Mouse (Mus musculus): Measurements from ENCODE around the gene Rpap3.

Gene Rpap3

DNA sequence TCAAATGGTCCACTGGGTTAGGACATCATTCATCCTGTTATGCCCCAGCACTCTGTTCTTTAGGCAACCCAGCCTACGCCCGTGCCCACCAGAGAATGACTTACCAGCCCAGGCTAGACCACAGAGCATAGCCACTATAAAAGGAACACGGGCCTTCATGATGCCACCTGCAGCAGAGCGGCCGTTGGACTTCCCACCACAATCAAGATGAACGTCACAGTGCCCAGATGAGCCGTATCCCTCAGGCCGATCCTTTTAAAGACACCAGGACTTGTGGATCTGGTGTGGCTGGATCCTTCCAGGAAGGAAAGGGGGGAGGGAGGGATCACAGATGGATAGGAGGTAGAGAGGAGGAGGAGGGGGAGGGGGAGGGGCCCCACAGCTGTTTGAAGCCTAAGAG lies 25.5 kb upstream of the Rpap3 start, which contains the start of gene Endou:
Gene Endou (minus strand): TSS at position 229 of the 400 bp plus-strand sequence.
- DNase-seq (ENCODE audit: low read depth, low spot score): no peak

DNA sequence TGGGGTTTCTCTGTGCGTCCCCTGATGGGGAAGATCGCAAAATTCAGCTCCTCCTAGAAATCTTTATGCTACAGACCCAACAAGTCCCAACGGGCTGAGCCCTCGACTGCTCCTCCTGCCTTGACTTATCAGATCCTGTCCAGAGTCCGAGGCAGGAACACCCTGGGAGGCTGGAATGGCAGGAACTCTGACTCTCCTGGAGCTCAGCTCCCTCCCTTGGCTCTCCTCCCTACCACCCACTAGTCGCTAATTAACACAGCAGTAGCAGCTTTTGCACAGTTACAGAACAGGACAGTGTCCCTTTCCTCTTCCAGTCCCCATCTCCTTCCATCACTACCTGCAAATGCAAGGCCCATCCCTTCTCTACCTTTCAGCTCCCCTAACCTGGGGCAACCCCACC lies 24.7 kb upstream of the Rpap3 start:
- DNase-seq (ENCODE audit: low read depth, low spot score): no peak

- no peak for DNase-seq (ENCODE audit: low read depth, low spot score)
Observed at GRCm38 (mm10) chr15:97728804-97729203, 23.2 kb upstream of the Rpap3 start.

DNA sequence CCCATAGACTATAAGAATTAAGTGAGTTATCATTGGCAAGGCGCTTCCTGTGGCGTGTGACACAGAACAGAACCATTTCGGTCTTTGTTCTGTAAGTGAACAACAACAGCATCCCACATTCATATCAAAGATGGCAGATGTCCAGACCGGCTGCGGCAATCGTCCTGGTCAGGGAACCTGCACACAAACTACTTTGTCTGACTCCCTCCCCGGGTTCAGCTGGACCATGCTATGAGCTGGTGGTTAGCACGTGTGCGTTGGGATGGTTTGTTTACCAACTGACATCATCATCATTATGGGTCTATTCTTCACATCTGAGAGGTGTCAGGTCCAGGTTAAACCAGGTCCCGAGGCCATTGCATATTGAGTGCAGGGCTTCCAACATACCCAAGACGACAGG lies 22.8 kb upstream of the Rpap3 start:
- DNase-seq (ENCODE audit: low read depth, low spot score): no peak

GRCm38 (mm10) chr15:97727520-97727919 lies 21.9 kb upstream of the Rpap3 start:
- DNase-seq (ENCODE audit: low read depth, low spot score): no peak

DNA sequence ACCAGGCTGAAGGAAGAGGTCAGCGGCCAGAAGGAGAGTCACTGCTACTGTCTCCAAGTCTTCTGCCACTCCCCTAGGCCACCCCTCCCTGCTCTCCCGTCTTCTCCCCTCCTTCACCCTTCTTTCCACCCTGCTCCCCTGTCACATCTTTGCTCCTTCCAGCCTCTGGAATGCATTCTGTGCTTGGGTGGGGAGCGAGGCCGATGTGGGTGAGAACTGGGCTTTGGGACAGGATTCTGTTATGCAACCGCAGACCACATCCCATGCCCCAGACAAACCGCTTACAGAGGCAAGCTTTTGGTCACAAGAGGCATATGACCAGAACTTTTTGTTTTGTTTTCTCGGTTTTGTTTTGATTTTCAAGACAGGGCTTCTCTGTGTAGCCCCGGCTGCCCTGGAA lies 21.4 kb upstream of the Rpap3 start:
- DNase-seq (ENCODE audit: low read depth, low spot score): no peak

GRCm38 (mm10) chr15:97726310-97726709 lies 20.7 kb upstream of the Rpap3 start:
- no peak for DNase-seq (ENCODE audit: low read depth, low spot score)

DNA sequence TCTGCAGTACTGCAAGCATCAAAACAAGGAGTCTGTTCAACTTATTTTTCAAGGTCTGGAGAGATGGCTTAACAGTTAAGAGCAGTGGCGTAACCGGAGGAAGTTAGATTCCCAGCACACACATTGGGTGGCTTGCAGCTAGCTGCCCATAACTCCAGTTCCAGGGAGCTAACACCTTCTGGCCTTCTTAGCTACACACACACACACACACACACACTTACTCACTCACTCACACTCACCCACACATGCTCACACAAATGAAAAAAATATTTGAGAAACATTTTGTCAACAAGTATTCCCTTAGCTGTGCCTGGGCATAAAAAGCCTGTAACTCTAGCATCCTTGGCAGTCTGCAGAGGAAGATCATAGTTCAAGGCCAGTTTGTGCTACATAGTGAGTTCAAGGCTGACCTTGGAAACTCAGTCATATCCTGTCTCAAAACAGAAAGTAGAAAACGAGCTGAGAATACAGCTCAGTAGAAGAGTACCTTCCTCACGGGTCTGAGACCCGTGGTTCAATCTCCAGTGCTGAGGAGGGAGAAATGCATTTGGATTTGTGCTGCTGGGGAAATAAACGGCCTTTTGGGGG lies 19.7 kb upstream of the Rpap3 start:
- no peak for DNase-seq (ENCODE audit: low read depth, low spot score)

- DNase-seq (ENCODE audit: low read depth, low spot score): no peak
Observed at GRCm38 (mm10) chr15:97724346-97725197, 18.9 kb upstream of the Rpap3 start.

- no peak for DNase-seq (ENCODE audit: low read depth, low spot score)
Observed at GRCm38 (mm10) chr15:97723536-97724345, 18.1 kb upstream of the Rpap3 start.

- no peak for DNase-seq (ENCODE audit: low read depth, low spot score)
Observed at GRCm38 (mm10) chr15:97721008-97721701, 15.5 kb upstream of the Rpap3 start.

- DNase-seq (ENCODE audit: low read depth, low spot score): no peak
Observed at GRCm38 (mm10) chr15:97720026-97720675, 14.5 kb upstream of the Rpap3 start.

DNA sequence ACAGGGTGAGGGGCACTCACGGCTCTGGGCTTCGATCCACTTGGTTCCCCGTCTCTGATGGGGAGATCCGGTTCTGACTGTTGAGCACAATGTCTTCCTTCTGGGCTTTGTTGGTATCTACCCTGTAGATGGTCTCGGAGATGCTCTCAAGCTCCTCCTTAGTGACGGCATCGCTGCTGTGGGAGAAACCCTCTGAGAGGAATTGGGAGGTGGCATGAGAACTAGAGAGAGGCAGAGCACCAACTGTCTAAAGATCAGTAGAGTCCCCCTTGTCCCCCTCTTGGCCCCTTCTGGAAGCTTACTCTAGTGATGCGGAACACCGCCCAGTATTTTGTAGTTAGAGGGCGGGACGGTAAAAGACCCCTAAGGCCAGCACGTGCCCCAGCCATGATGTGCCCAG lies 13.9 kb upstream of the Rpap3 start:
- no peak for DNase-seq (ENCODE audit: low read depth, low spot score)

- DNase-seq (ENCODE audit: low read depth, low spot score): no peak
Observed at GRCm38 (mm10) chr15:97718535-97719155, 13.0 kb upstream of the Rpap3 start.

GRCm38 (mm10) chr15:97717861-97718534 lies 12.4 kb upstream of the Rpap3 start:
- peak; percentile 30 for DNase-seq (ENCODE audit: low read depth, low spot score)

DNA sequence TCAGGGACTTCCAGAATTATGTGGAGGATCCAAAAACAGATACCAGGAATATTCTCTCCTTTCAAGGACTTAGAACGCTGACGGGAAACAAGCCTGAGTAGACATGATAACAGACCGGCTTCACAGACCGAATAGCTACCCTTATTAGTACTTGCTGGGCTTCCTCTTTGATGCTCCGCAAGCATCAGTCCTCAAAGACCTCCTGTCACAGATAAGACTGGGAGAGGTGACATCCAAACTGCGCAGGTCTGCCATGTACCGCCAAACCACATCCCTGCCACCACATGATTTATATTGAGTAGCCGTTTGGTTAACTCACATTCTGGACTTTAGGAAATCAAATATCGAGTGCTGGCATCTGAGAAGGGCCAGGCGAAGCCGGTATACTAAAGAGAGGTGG lies 11.2 kb upstream of the Rpap3 start:
- DNase-seq (ENCODE audit: low read depth, low spot score): no peak

DNA sequence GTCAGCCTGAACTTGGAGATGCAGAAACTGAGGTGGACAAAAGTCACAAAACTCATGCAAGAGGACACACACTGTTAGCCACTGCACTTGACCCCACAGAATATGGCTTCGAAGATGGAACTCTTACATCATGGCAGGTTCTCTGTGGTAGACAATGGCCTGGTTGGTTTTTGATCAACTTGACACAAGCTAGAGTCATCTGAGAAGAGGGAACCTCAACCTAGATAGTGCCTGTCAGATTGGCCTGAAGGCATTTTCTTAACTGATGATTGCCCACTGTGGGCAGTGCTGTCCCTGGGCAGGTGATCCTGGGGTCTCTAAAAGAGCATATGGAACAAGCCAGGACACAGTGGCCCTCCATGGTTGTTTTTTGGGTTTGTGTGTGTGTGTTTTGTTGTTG lies 10.1 kb upstream of the Rpap3 start:
- no peak for DNase-seq (ENCODE audit: low read depth, low spot score)

DNA sequence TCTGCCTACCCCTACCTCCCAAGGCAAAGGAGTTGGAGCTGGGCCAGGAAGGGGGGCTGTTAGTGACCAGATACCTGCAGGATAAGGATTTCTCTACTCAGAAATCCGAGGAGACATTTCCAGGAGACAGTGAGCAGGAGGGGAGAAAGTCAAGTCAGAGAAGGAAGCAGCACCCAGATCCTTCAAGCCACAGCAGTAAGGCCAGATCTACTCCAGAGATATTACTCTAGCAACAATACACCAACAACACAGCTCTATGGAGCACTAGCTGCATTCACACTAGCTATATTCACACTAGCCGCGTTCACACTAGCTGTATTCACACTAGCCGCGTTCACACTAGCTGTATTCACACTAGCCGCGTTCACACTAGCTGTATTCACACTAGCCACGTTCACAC lies 9.5 kb upstream of the Rpap3 start:
- no peak for DNase-seq (ENCODE audit: low read depth, low spot score)

- no peak for DNase-seq (ENCODE audit: low read depth, low spot score)
Observed at GRCm38 (mm10) chr15:97712546-97712945, 6.9 kb upstream of the Rpap3 start.

- no peak for DNase-seq (ENCODE audit: low read depth, low spot score)
Observed at GRCm38 (mm10) chr15:97710906-97711305, 5.3 kb upstream of the Rpap3 start.

Data from retina, adult 2 months (tissue).